Mouse (Mus musculus): ENCODE measurements around the gene Syngap1. TPM values are rescaled to one million over a fixed set of nuclear protein-coding genes. Genes with fewer than 3 reads are reported as not detected.
"Not testable (repeated sequence)": the region's sequence is repeated elsewhere in the genome, so short reads cannot be mapped to it uniquely, and the experiment has no call there.

Gene Syngap1
- 5.2 and 7.4 TPM in 2 replicates for polyA plus RNA-seq (2014; fragmentation: Nextera tagmentation; extraction: Ambion mirVana)

- WGBS, result 3% methylated on average over 20 of the region's 24 CpGs
These were observed at the start of gene Syngap1 for GRCm38 (mm10) chr17:26941031-26941789. TSS of gene Syngap1 (plus strand) at chr17:26941253.

GRCm38 (mm10) chr17:26892635-26893375, 48.2 kb upstream of the Syngap1 start:
- H3K4me3 ChIP-seq (ENCODE audit: low read depth, low read length), result no peak overlapping the region
- 44% methylated on average over 16 of the region's 16 CpGs for WGBS
- no peak for ATAC-seq (ENCODE audit: low read depth)
- no peaks in the 10 kb centered on the region for H3K4me1 ChIP-seq (ENCODE audit: control insufficient read depth, insufficient read depth, low read length)
- H3K4me2 ChIP-seq (ENCODE audit: low read depth, low read length), result no peak overlapping the region
- H3K27me3 ChIP-seq (ENCODE audit: control insufficient read depth, insufficient read depth, low read length), result no peaks in the 10 kb centered on the region; the same call in 1 of the 2 replicates
- H3K9me3 ChIP-seq (ENCODE audit: control insufficient read depth, low read length), result no peaks in the 10 kb centered on the region
- no peak overlapping the region; the same call in 1 of the 2 replicates for H3K27ac ChIP-seq (ENCODE audit: low read depth, low read length)
- no peaks in the 10 kb centered on the region for H3K36me3 ChIP-seq (ENCODE audit: control insufficient read depth, insufficient read depth, low read length)
- no peak overlapping the region for H3K9ac ChIP-seq (replicated peaks; ENCODE audit: low read depth, low read length)

More at GRCm38 (mm10) chr17:26941031-26941789, at the start of gene Syngap1:
- H3K4me3 ChIP-seq (ENCODE audit: low read depth, low read length), result peak within 1 kb of the TSS; percentile 62
- H3K4me1 ChIP-seq (ENCODE audit: control insufficient read depth, insufficient read depth, low read length), result peaks cover 37% of the 10 kb centered on the region
- H3K36me3 ChIP-seq (ENCODE audit: control insufficient read depth, insufficient read depth, low read length), result peaks cover 6% of the 10 kb centered on the region; the same call in 1 of the 2 replicates
- no peak for ATAC-seq (ENCODE audit: low read depth)
- H3K9ac ChIP-seq (replicated peaks; ENCODE audit: low read depth, low read length), result peak within 1 kb of the TSS; percentile 65
- H3K9me3 ChIP-seq (ENCODE audit: control insufficient read depth, low read length), result no peaks in the 10 kb centered on the region
- H3K27me3 ChIP-seq (ENCODE audit: control insufficient read depth, insufficient read depth, low read length), result no peaks in the 10 kb centered on the region
- peak within 1 kb of the TSS; percentile 96 for H3K27ac ChIP-seq (ENCODE audit: low read depth, low read length)
- peak within 1 kb of the TSS; percentile 84 for H3K4me2 ChIP-seq (ENCODE audit: low read depth, low read length)

DNA sequence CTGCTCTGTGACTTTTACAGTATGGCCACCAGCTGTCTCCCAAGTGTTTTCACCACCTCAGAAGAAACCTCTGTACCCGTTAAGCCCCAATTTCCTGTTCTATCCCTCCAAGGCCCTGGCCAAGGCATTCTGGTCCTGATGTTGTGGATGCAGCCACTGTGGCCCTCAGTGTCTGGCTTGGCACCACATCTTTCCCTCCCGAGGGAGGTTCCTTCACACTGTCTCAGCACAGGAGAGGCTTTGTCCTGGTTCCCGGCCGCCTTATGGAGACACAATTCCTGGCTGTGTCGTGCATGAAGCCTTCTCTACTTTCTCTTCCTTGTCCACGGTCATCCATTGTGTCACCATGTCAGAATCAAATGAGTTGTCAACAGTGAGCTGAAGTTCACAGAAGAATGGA, 47.6 kb upstream of the Syngap1 start:
- Histone ChIP-seq H3K36me3 (ENCODE audit: control insufficient read depth, insufficient read depth, low read length) (no peaks in the 10 kb centered on the region), H3K4me2 (ENCODE audit: low read depth, low read length) (no peak overlapping the region), H3K4me3 (ENCODE audit: low read depth, low read length) (no peak overlapping the region), H3K4me1 (ENCODE audit: control insufficient read depth, insufficient read depth, low read length) (no peaks in the 10 kb centered on the region), H3K27me3 (ENCODE audit: control insufficient read depth, insufficient read depth, low read length) (no peaks in the 10 kb centered on the region; the same call in 1 of the 2 replicates), H3K9me3 (ENCODE audit: control insufficient read depth, low read length) (no peaks in the 10 kb centered on the region), H3K27ac (ENCODE audit: low read depth, low read length) (no peak overlapping the region), H3K9ac (replicated peaks; ENCODE audit: low read depth, low read length) (no peak overlapping the region)
- no peak for ATAC-seq (ENCODE audit: low read depth)
- WGBS, result 57% methylated on average over 6 of the region's 6 CpGs

DNA sequence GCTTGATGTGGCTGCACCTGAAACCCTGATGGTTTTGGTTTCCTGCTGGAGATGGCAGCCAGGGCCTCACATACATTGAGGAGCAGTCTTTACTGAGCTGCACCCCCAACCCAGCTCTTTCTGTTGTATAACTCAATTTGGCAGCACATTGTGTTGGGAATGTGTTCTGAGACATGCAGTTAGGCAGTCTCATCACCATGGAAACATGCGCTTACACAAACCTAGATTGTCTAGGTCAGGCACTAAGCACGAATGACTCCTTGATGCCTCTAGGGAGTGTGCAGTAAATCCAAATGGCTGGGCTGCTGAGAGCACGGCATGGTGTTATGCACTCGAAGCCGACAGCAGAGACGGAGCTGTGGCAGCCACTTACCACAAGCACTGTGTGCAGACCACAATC, 46.7 kb upstream of the Syngap1 start:
- Histone ChIP-seq H3K9me3 (ENCODE audit: control insufficient read depth, low read length) (no peaks in the 10 kb centered on the region), H3K27ac (ENCODE audit: low read depth, low read length) (no peak overlapping the region), H3K27me3 (ENCODE audit: control insufficient read depth, insufficient read depth, low read length) (no peaks in the 10 kb centered on the region; the same call in 1 of the 2 replicates), H3K4me3 (ENCODE audit: low read depth, low read length) (no peak overlapping the region), H3K9ac (replicated peaks; ENCODE audit: low read depth, low read length) (no peak overlapping the region), H3K36me3 (ENCODE audit: control insufficient read depth, insufficient read depth, low read length) (no peaks in the 10 kb centered on the region), H3K4me2 (ENCODE audit: low read depth, low read length) (no peak overlapping the region), H3K4me1 (ENCODE audit: control insufficient read depth, insufficient read depth, low read length) (no peaks in the 10 kb centered on the region)
- 0 out of 2 replicates have a peak, but pooled peaks have one; percentile 11 for ATAC-seq (ENCODE audit: low read depth)
- WGBS, result 50% methylated on average over 6 of the region's 6 CpGs

GRCm38 (mm10) chr17:26895578-26895977, 45.5 kb upstream of the Syngap1 start:
- ATAC-seq (ENCODE audit: low read depth), result no peak
- no peak overlapping the region for H3K4me3 ChIP-seq (ENCODE audit: low read depth, low read length)
- H3K9me3 ChIP-seq (ENCODE audit: control insufficient read depth, low read length), result no peaks in the 10 kb centered on the region
- no peak overlapping the region for H3K9ac ChIP-seq (replicated peaks; ENCODE audit: low read depth, low read length)
- no peak overlapping the region for H3K27ac ChIP-seq (ENCODE audit: low read depth, low read length)
- no peaks in the 10 kb centered on the region for H3K36me3 ChIP-seq (ENCODE audit: control insufficient read depth, insufficient read depth, low read length)
- H3K27me3 ChIP-seq (ENCODE audit: control insufficient read depth, insufficient read depth, low read length), result no peaks in the 10 kb centered on the region
- H3K4me1 ChIP-seq (ENCODE audit: control insufficient read depth, insufficient read depth, low read length), result no peaks in the 10 kb centered on the region
- WGBS, result 16% methylated on average over 10 of the region's 10 CpGs
- H3K4me2 ChIP-seq (ENCODE audit: low read depth, low read length), result no peak overlapping the region

DNA sequence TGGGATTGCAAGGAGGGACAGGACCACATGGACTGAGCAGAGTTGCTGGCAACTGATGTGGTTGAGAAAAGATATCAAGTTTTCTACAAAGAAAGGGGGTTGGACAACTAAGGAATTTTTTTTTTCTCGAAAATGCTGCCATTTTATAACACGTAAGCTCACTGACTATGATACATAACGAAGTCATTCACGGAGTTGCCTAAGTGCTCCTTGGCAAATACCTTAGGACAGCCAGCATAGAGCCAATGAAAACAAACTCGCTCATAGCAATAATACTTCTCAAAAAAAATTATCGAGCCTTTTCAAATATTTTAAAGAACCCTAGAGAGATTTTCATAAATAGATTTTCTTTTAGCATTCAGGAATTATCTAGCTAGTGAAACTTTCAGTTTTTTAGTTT, 40.1 kb upstream of the Syngap1 start:
- H3K27ac ChIP-seq (ENCODE audit: low read depth, low read length), result no peak overlapping the region
- H3K9me3 ChIP-seq (ENCODE audit: control insufficient read depth, low read length), result no peaks in the 10 kb centered on the region
- H3K4me2 ChIP-seq (ENCODE audit: low read depth, low read length), result no peak overlapping the region
- no peak overlapping the region for H3K9ac ChIP-seq (replicated peaks; ENCODE audit: low read depth, low read length)
- H3K4me1 ChIP-seq (ENCODE audit: control insufficient read depth, insufficient read depth, low read length), result no peaks in the 10 kb centered on the region
- ATAC-seq (ENCODE audit: low read depth), result no peak
- H3K27me3 ChIP-seq (ENCODE audit: control insufficient read depth, insufficient read depth, low read length), result no peaks in the 10 kb centered on the region
- no peaks in the 10 kb centered on the region for H3K36me3 ChIP-seq (ENCODE audit: control insufficient read depth, insufficient read depth, low read length)
- 84% methylated on average over 6 of the region's 6 CpGs for WGBS
- no peak overlapping the region for H3K4me3 ChIP-seq (ENCODE audit: low read depth, low read length)

GRCm38 (mm10) chr17:26904320-26904719, 36.7 kb upstream of the Syngap1 start:
- Histone ChIP-seq H3K27ac (ENCODE audit: low read depth, low read length) (no peak overlapping the region), H3K9me3 (ENCODE audit: control insufficient read depth, low read length) (no peaks in the 10 kb centered on the region), H3K4me1 (ENCODE audit: control insufficient read depth, insufficient read depth, low read length) (no peaks in the 10 kb centered on the region), H3K27me3 (ENCODE audit: control insufficient read depth, insufficient read depth, low read length) (no peaks in the 10 kb centered on the region), H3K4me3 (ENCODE audit: low read depth, low read length) (no peak overlapping the region), H3K4me2 (ENCODE audit: low read depth, low read length) (no peak overlapping the region), H3K9ac (replicated peaks; ENCODE audit: low read depth, low read length) (no peak overlapping the region), H3K36me3 (ENCODE audit: control insufficient read depth, insufficient read depth, low read length) (no peaks in the 10 kb centered on the region)
- no peak for ATAC-seq (ENCODE audit: low read depth)
- 59% methylated on average over 5 of the region's 5 CpGs for WGBS

- not testable (repeated sequence) for ATAC-seq (ENCODE audit: low read depth); H3K9ac ChIP-seq (replicated peaks; ENCODE audit: low read depth, low read length); H3K9me3 ChIP-seq (ENCODE audit: control insufficient read depth, low read length); H3K27me3 ChIP-seq (ENCODE audit: control insufficient read depth, insufficient read depth, low read length); H3K4me3 ChIP-seq (ENCODE audit: low read depth, low read length); H3K36me3 ChIP-seq (ENCODE audit: control insufficient read depth, insufficient read depth, low read length); H3K27ac ChIP-seq (ENCODE audit: low read depth, low read length); H3K4me1 ChIP-seq (ENCODE audit: control insufficient read depth, insufficient read depth, low read length); H3K4me2 ChIP-seq (ENCODE audit: low read depth, low read length)
- 88% methylated on average over 14 of the region's 15 CpGs for WGBS
These were observed 33.5 kb upstream of the Syngap1 start for GRCm38 (mm10) chr17:26907506-26907905.

DNA sequence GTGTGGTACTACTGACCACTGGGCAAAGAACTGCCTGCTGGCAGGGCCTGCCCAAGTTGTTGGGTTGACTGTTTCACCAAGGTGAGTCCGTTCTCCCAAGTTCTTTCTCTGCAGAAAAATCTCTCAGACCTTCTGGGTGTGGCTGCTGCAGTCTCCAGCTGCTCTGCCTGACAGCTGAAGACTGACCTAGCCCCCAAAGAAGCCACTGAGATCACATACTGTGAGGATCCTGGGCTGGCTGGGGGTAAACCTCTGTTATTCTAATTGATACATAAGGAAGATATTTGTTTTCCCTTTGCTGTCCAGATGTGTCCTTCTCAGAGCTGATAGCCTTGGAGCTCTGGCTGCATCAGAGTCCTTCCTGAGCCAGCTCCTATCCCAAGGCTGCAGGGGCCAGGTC, 25.8 kb upstream of the Syngap1 start:
- 58% methylated on average over 1 of the region's 1 CpGs for WGBS
- Histone ChIP-seq H3K9me3 (ENCODE audit: control insufficient read depth, low read length) (no peaks in the 10 kb centered on the region), H3K9ac (replicated peaks; ENCODE audit: low read depth, low read length) (no peak overlapping the region), H3K27ac (ENCODE audit: low read depth, low read length) (no peak overlapping the region), H3K4me2 (ENCODE audit: low read depth, low read length) (no peak overlapping the region), H3K4me1 (ENCODE audit: control insufficient read depth, insufficient read depth, low read length) (0 out of 2 replicates have a peak, but pooled peaks cover 2% of the 10 kb centered on the region), H3K27me3 (ENCODE audit: control insufficient read depth, insufficient read depth, low read length) (no peaks in the 10 kb centered on the region), H3K4me3 (ENCODE audit: low read depth, low read length) (no peak overlapping the region), H3K36me3 (ENCODE audit: control insufficient read depth, insufficient read depth, low read length) (no peaks in the 10 kb centered on the region)
- ATAC-seq (ENCODE audit: low read depth), result no peak
